Mouse (Mus musculus): ENCODE measurements around the gene Car9. TPM values are rescaled to one million over a fixed set of nuclear protein-coding genes. Genes with fewer than 3 reads are reported as not detected.
A peak's percentile ranks its signal among the peaks of the same experiment; 100 is the strongest.

The Car9 gene
- polyA plus RNA-seq, 1 experiment from 2014 or later: 4.8 TPM

DNA sequence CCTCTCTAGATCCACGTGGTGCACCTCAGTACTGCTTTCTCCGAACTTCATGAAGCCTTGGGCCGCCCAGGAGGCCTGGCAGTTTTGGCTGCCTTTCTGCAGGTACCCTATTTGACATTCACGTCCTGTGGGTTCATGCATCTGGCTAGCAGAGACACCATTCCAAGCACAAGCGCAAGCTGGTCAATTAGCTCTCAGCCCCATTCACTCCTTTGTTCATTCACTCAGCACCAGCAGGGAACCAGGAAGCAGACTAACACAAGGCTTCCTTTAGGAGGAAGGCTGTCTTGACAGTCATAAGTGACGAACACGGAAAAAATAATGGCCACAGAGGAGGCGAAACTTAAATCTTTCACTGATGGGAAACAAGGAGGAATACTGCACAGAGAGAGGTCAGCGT is 2.3 kb downstream of the Car9 start:
- ATAC-seq (ENCODE audit: insufficient number of reproducible peaks, low FRiP score, low TSS enrichment, low read depth): no peak
- Histone ChIP-seq H3K27me3 (no peaks in the 10 kb centered on the region), H3K9ac (0 out of 2 replicates have a peak overlapping the region, but pooled peaks have one; percentile 28), H3K9me3 (replicated peaks) (no peaks in the 10 kb centered on the region), H3K4me2 (replicated peaks) (peak overlapping the region; percentile 76), H3K4me1 (peaks cover 29% of the 10 kb centered on the region), H3K36me3 (no peaks in the 10 kb centered on the region), H3K27ac (replicated peaks) (no peak overlapping the region), H3K4me3 (replicated peaks) (peak overlapping the region; percentile 45)
- WGBS: 36% methylated on average over 9 of the region's 9 CpGs

DNA sequence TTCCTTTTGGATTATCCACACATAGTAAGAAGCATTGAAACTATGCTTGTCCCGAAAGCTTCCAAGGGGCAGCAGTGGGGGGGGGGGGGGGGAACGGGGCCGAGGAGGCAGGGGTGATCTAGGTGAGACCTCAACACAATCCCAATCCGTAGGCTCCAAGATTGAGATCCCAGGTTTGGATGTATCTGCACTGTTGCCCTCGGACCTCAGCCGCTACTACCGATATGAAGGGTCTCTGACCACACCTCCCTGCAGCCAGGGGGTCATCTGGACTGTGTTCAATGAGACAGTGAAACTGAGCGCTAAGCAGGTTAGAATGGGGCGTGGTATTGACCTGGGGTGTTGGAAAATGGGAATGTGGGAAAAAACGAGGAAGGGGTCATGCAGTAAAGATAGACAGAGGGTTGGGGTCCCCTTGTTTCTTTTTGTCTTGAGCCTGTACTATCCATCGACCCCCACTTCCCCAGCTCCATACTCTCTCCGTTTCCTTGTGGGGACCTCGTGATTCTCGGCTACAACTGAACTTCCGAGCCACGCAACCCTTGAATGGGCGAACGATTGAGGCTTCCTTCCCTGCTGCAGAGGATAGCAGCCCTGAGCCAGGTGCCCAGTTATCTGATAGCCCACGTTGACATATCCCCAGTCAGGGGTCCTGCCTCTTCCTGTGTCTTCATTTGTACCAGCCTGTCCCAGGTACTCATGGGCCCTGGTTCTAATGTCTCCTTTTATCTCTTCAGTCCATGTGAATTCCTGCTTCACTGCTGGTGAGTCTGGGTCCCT is 5.1 kb downstream of the Car9 start:
- peaks cover 13% of the 10 kb centered on the region for H3K36me3 ChIP-seq
- 67% methylated on average over 19 of the region's 19 CpGs for WGBS
- no peak overlapping the region for H3K9ac ChIP-seq
- H3K4me3 ChIP-seq (replicated peaks): no peak overlapping the region
- no peaks in the 10 kb centered on the region for H3K27me3 ChIP-seq
- H3K27ac ChIP-seq (replicated peaks): no peak overlapping the region
- H3K4me1 ChIP-seq: peaks cover 31% of the 10 kb centered on the region
- no peak for ATAC-seq (ENCODE audit: insufficient number of reproducible peaks, low FRiP score, low TSS enrichment, low read depth)
- H3K4me2 ChIP-seq (replicated peaks): no peak overlapping the region
- no peaks in the 10 kb centered on the region for H3K9me3 ChIP-seq (replicated peaks)

- Histone ChIP-seq H3K36me3 (peaks cover 18% of the 10 kb centered on the region), H3K27ac (replicated peaks) (no peak overlapping the region), H3K4me3 (replicated peaks) (no peak overlapping the region), H3K4me1 (peaks cover 23% of the 10 kb centered on the region), H3K4me2 (replicated peaks) (no peak overlapping the region), H3K27me3 (no peaks in the 10 kb centered on the region), H3K9me3 (replicated peaks) (no peaks in the 10 kb centered on the region), H3K9ac (no peak overlapping the region)
- 47% methylated on average over 7 of the region's 7 CpGs for WGBS
- no peak for ATAC-seq (ENCODE audit: insufficient number of reproducible peaks, low FRiP score, low TSS enrichment, low read depth)
Measured at GRCm38 (mm10) chr4:43512653-43513052, 5.9 kb downstream of the Car9 start.

- Histone ChIP-seq H3K9ac (no peak overlapping the region), H3K4me3 (replicated peaks) (no peak overlapping the region), H3K36me3 (peaks cover 22% of the 10 kb centered on the region), H3K4me1 (peaks cover 17% of the 10 kb centered on the region), H3K27me3 (no peaks in the 10 kb centered on the region), H3K27ac (replicated peaks) (no peak overlapping the region), H3K4me2 (replicated peaks) (no peak overlapping the region), H3K9me3 (replicated peaks) (no peaks in the 10 kb centered on the region)
- ATAC-seq (ENCODE audit: insufficient number of reproducible peaks, low FRiP score, low TSS enrichment, low read depth): no peak
- 81% methylated on average over 4 of the region's 4 CpGs for WGBS
Measured at GRCm38 (mm10) chr4:43513300-43513699, 6.5 kb downstream of the Car9 start.

GRCm38 (mm10) chr4:43513791-43514190 is 7.0 kb downstream of the Car9 start:
- Histone ChIP-seq H3K4me3 (replicated peaks) (no peak overlapping the region), H3K27ac (replicated peaks) (no peak overlapping the region), H3K9me3 (replicated peaks) (no peaks in the 10 kb centered on the region), H3K4me1 (peaks cover 14% of the 10 kb centered on the region), H3K9ac (no peak overlapping the region), H3K36me3 (peaks cover 22% of the 10 kb centered on the region), H3K27me3 (0 out of 2 replicates have a peak, but pooled peaks cover under 1% of the 10 kb centered on the region), H3K4me2 (replicated peaks) (no peak overlapping the region)
- 61% methylated on average over 4 of the region's 4 CpGs for WGBS
- ATAC-seq (ENCODE audit: insufficient number of reproducible peaks, low FRiP score, low TSS enrichment, low read depth): no peak

DNA sequence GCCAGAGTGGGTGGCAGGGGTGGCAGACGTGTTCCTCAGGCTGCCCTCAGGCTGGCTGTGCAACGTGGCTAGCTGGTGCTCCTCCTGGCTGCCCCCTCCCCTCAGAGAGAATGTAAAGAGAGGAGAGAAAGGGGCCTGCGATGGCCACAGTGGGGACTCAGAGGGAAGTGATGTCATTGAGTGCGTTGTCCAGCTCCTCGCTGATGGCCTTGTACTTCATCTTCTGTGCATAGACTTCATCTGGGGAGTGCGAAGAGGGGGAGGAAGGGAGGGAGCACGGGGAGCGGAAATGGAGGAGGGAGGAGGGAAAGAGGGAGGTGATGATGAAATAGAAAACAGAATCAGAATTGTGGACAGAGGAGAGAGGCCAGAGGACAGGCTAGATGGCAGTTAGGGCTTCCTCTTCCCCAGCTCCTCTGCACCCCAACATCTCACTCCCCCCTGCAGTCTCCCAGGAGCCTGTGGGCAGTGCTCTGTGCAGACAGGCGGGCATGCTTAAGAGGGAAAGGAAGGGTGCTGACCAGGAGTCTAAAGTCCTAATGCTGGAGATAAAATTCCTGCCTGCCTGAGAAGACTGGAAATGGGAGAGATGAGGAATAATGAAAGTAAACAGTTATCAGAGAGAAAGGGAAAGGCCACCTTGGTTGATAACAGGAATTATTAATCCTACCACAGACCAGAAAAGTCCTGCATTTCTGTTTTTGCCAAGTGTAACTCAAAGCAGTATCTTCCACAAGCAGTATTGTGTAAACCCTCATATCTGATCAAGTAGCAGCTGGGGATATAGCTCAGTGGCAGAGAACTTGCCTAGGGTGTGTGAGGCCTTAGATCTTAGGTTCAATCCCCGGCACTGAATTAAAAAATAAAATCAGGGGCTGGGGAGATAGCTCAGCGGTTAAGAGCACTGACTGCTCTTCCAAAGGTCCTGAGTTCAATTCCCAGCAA is 9.3 kb downstream of the Car9 start:
- Histone ChIP-seq H3K4me2 (replicated peaks) (no peak overlapping the region), H3K27me3 (peaks cover 8% of the 10 kb centered on the region), H3K4me3 (replicated peaks) (no peak overlapping the region), H3K27ac (replicated peaks) (no peak overlapping the region), H3K4me1 (peaks cover 28% of the 10 kb centered on the region), H3K9ac (no peak overlapping the region), H3K9me3 (replicated peaks) (no peaks in the 10 kb centered on the region), H3K36me3 (peaks cover 28% of the 10 kb centered on the region)
- ATAC-seq (ENCODE audit: insufficient number of reproducible peaks, low FRiP score, low TSS enrichment, low read depth): no peak
- WGBS: 65% methylated on average over 11 of the region's 11 CpGs

DNA sequence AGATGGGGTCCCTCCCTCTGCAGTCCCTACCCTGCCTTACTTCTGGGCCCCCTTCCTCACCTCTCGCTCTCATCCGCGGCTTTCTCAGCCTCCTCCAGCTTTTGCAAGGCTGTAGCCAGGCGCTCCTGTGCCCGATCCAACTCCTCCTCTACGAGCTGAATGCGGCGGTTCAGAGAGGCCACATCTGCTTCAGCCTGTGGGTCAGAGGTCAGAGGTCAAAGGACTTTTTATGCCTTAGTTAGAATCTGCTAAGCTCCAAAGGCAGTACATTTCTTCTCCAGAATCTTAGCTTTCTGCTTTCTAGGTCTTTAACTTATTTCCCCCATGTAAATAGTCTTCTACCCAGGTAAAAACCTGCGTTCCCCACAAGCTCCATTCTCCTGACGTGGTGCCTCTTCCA is 12.8 kb downstream of the Car9 start:
- H3K4me3 ChIP-seq (replicated peaks): peak overlapping the region; percentile 54
- H3K27me3 ChIP-seq: peaks cover 8% of the 10 kb centered on the region
- ATAC-seq (ENCODE audit: insufficient number of reproducible peaks, low FRiP score, low TSS enrichment, low read depth): no peak
- no peak overlapping the region for H3K9ac ChIP-seq
- peaks cover 28% of the 10 kb centered on the region for H3K36me3 ChIP-seq
- peak overlapping the region; percentile 44 for H3K4me2 ChIP-seq (replicated peaks)
- H3K4me1 ChIP-seq: peaks cover 56% of the 10 kb centered on the region
- H3K27ac ChIP-seq (replicated peaks): no peak overlapping the region
- WGBS: 24% methylated on average over 10 of the region's 10 CpGs
- H3K9me3 ChIP-seq (replicated peaks): no peaks in the 10 kb centered on the region

DNA sequence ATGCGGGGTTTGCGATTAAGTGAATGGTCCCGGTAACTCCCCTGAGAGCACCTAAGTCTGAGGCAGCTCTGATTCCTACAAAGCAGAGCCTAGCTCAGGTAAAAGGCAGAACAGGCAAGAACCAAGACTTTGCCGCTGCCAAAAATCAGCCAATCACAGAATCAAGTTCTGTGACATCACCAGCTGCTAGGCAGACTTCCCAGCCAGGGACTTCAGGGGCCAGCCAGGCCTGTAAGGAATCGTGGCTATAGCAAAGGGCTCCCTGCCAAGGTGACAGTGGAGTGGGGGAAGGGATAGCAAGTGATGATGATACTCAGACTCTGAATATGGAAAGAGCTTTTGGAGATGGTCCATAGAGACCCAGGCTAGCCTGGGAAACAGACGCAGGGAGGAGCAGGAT is 13.2 kb downstream of the Car9 start:
- no peak for ATAC-seq (ENCODE audit: insufficient number of reproducible peaks, low FRiP score, low TSS enrichment, low read depth)
- peaks cover 8% of the 10 kb centered on the region for H3K27me3 ChIP-seq
- peaks cover 28% of the 10 kb centered on the region for H3K36me3 ChIP-seq
- no peaks in the 10 kb centered on the region for H3K9me3 ChIP-seq (replicated peaks)
- H3K4me3 ChIP-seq (replicated peaks): peak overlapping the region; percentile 54
- H3K4me2 ChIP-seq (replicated peaks): peak overlapping the region; percentile 44
- peaks cover 55% of the 10 kb centered on the region for H3K4me1 ChIP-seq
- no peak overlapping the region for H3K9ac ChIP-seq
- 15% methylated on average over 6 of the region's 6 CpGs for WGBS
- no peak overlapping the region for H3K27ac ChIP-seq (replicated peaks)

- no peak for ATAC-seq (ENCODE audit: insufficient number of reproducible peaks, low FRiP score, low TSS enrichment, low read depth)
- no peak overlapping the region for H3K4me3 ChIP-seq (replicated peaks)
- no peak overlapping the region for H3K27ac ChIP-seq (replicated peaks)
- no peak overlapping the region for H3K9ac ChIP-seq
- H3K4me2 ChIP-seq (replicated peaks): no peak overlapping the region
- WGBS: 64% methylated on average over 5 of the region's 5 CpGs
- H3K36me3 ChIP-seq: peaks cover 22% of the 10 kb centered on the region
- no peaks in the 10 kb centered on the region for H3K27me3 ChIP-seq
- no peaks in the 10 kb centered on the region for H3K9me3 ChIP-seq (replicated peaks)
- peaks cover 20% of the 10 kb centered on the region for H3K4me1 ChIP-seq
Measured at GRCm38 (mm10) chr4:43527880-43528279, 21.1 kb downstream of the Car9 start.

DNA sequence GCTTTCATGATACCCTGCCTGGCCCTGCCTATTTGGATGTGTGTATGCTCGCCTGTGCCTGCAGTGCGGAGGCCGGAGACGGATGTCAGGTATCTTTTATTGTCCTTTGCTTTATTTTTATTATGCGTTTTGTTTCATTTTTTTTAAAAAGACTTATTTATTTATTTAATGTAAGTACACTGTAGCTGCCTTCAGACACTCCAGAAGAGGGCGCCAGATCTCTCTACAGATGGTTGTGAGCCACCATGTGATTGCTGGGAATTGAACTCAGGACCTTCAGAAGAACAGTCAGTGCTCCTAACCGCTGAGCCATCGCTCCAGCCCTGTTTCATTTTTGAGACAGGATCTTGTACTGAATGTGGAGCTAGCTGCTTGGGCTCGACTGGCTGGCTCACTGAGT is 21.7 kb downstream of the Car9 start:
- Histone ChIP-seq H3K27me3 (no peaks in the 10 kb centered on the region), H3K36me3 (peaks cover 28% of the 10 kb centered on the region), H3K4me1 (peaks cover 14% of the 10 kb centered on the region), H3K4me2 (replicated peaks) (no peak overlapping the region), H3K27ac (replicated peaks) (no peak overlapping the region), H3K9me3 (replicated peaks) (no peaks in the 10 kb centered on the region), H3K9ac (no peak overlapping the region), H3K4me3 (replicated peaks) (no peak overlapping the region)
- ATAC-seq (ENCODE audit: insufficient number of reproducible peaks, low FRiP score, low TSS enrichment, low read depth): no peak
- 76% methylated on average over 9 of the region's 9 CpGs for WGBS

- Histone ChIP-seq H3K4me3 (replicated peaks) (no peak overlapping the region), H3K27me3 (no peaks in the 10 kb centered on the region), H3K9ac (no peak overlapping the region), H3K36me3 (peaks cover 42% of the 10 kb centered on the region), H3K4me2 (replicated peaks) (no peak overlapping the region), H3K9me3 (replicated peaks) (no peaks in the 10 kb centered on the region), H3K4me1 (0 out of 2 replicates have a peak, but pooled peaks cover 3% of the 10 kb centered on the region), H3K27ac (replicated peaks) (no peak overlapping the region)
- 63% methylated on average over 8 of the region's 8 CpGs for WGBS
- no peak for ATAC-seq (ENCODE audit: insufficient number of reproducible peaks, low FRiP score, low TSS enrichment, low read depth)
Measured at GRCm38 (mm10) chr4:43530081-43530501, 23.3 kb downstream of the Car9 start.
